Mouse (Mus musculus): ENCODE measurements at regions not wholly inside any gene's neighbourhood (a gene's known extent, or its start where the extent isn't known, plus 50 kb on each side); places are given as distances from the start of the nearest gene placed in this dataset.
"Not testable (repeated sequence)": the region's sequence is repeated elsewhere in the genome, so short reads cannot be mapped to it uniquely, and the experiment has no call there.

DNA sequence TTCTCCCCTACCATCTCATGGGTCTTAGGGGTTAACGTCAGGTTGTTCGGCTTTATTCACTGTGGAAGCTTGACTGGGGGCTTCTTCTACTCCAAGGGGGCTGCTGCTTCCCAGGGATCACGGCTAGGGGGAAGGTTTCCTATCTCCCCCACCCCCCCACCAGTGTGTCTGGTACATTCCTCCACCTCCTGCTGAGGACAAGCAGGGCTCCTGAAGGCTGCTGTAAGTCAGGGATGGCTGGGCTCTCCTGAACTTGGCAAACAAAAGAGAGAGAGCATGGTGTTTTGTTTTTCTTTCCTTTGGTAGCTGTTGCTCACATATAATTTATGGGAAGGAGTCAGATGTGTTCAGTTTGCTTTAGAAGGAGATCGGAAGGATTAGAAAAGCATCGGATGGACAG is 54.7 kb upstream of the Commd3 start:
- DNase-seq (ENCODE audit: low spot score in 2 of 2), result no peak

GRCm38 (mm10) chr2:18609868-18610185 is 62.4 kb upstream of the Commd3 start:
- no peak for DNase-seq (ENCODE audit: low spot score in 2 of 2)

DNA sequence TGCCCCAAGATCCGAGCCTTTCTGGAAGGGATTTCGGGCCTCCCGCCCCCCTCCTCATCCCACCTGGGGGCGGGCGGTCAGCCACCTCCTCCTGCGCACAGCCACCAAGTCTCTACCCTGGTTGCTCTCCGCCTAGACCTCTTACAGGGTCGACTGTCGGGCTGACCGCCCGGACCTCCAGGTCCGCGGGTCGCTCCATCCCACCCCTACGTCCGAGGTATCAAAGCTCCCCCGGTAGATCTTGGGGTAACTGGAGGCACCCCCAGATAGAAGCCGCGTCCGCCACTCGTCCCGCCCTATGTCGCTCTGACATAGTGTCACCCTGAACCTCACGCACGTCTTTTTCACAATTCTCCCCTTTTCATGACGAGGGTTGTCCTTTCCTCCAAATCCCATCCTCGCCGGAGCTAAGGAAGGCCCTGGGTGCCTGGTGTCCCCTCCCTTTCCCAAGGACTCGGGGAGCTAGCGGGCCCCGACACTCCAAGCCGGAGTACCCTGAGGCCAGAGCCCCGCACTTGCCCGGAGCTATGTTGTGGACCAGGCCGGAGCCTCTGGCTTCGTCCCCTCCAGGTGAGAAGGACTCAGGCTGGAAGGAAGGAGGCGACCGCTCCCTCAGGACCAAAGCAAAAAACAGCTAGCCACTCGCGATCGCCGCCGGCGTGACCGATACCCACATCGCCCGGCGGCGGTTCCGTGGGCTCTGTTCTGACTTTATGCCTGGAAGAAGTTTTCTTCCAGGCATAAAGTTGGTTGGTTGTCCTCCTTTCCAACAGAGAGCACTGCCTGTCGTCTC is 62.9 kb upstream of the Commd3 start:
- peak in 1 of 2 experiments; percentile 7 for DNase-seq (ENCODE audit: low spot score in 2 of 2)

DNA sequence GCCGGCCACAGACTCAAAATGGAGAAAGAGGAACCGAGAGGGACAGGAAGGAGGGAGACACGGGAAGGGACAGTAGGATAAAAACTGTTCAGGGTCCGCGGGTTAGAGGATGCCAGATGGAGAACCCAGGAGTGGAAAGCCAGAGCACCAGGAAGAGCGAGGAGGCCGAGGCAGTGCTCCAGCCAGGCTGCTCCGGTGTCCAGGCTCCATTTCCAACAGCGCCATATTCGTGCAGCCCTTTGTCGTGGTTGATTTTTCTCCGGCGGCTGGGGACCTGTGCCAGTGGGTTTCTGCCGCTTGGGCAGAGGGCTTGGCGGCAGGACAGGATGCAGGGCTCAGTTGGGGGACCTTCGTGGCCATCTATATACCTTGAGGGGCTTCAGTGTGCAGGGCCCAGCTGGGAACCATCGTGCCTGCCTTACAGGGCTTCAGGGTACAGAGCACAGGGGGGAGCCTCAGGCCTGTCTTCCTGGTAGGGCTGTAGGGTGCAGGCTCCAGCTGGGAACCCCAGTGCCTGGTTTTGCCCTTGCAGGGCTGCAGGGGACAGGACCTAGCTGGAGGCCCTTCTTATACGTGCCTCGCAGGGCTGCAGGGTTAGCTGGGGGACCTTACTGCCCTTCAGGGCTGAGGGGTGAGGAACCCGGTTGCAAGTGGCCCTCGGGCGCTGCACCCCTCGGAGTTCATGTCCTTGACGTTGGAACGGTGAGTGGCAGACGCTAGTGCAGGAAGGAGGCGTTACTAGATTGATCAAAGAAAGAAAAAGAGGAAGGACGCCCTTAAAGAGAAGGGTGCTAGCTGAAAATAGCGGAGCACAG is 63.7 kb upstream of the Commd3 start:
- DNase-seq (ENCODE audit: low spot score in 2 of 2), result peak in 1 of 2 experiments; percentile 56

DNA sequence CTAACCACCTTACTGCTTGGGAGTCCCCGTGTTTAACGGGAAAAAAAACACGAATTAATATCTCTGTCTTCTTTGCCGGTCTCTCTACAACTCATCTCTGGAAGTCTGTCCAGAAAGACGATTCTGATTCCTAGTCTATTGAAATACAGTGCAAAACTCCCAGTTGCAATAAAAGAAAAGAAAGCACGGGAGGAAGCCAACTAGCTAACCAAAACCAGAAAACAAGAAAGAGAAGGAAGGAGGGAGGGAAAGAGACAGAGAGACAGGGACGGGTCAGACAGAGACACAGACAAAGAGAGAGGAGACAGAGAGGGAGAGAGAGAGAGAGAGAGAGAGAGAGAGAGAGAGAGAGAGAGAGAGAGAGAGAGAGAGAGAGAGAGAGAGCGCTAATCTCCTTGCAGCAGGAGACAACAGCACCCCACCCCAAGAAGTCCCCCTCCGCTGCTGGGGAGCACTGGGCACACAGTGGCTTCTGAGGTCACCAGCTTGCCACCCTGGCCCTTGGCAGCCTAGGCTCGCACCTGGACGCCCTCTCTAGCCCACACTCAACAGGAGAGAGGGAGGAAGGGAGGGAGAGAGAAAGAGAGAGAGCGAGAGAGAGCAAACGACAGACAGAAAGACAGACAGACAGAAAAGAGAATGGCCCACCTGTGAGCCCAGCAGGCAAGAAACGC is 64.5 kb upstream of the Commd3 start:
- peak in 1 of 2 experiments; percentile 5 for DNase-seq (ENCODE audit: low spot score in 2 of 2)

- no peak for DNase-seq (ENCODE audit: low spot score in 2 of 2)
Measured at GRCm38 (mm10) chr2:18607088-18607487, 65.1 kb upstream of the Commd3 start.

DNA sequence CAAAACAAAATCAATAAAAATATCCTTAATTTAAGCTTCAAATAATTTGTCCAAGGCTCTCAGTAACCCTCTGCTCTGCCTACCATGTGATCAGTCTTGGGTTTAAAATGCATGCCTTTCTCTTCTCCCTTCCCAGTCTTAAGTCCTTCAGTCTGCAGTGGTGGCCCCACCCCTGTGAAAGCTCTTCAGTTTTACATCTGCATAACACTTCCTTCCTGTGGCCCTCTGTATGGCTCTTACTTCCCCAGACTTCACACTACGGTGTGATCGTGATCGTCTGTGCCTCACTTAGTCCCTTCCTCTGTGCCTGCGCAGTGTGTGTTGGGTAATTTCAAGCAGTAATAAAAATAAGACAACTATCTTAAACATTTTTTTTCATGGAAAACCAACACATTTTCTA is 80.0 kb upstream of the Commd3 start:
- no peak for DNase-seq (ENCODE audit: low spot score in 2 of 2)

DNA sequence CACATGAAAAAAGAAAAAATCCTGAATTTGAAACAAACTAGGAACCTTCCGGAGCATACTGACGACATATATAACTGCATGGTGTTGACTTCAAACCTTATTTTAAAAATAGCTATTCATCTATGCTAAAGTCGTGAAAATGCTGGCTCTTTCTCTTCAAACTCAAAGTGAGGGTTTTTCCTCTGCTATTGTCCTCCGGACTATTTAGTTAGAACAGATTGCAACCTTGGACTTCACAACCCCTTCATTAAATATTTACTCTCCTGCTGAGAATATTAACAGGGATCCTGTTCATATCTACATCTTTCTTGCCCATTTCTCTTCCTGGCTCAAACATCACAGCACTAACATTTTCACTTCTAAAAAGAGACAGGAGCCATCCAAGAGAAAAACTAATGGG is 84.0 kb upstream of the Commd3 start:
- no peak for DNase-seq (ENCODE audit: low spot score in 2 of 2)

- peak in 1 of 2 experiments; percentile 2 for DNase-seq (ENCODE audit: low spot score in 2 of 2)
Measured at GRCm38 (mm10) chr2:18587746-18588231, 84.4 kb upstream of the Commd3 start.

GRCm38 (mm10) chr2:18586925-18587724 is 85.1 kb upstream of the Commd3 start:
- DNase-seq (ENCODE audit: low spot score in 2 of 2), result peak; percentile 91 to 96

- DNase-seq (ENCODE audit: low spot score in 2 of 2), result no peak
Measured at GRCm38 (mm10) chr2:18585564-18586336, 86.4 kb upstream of the Commd3 start.

DNA sequence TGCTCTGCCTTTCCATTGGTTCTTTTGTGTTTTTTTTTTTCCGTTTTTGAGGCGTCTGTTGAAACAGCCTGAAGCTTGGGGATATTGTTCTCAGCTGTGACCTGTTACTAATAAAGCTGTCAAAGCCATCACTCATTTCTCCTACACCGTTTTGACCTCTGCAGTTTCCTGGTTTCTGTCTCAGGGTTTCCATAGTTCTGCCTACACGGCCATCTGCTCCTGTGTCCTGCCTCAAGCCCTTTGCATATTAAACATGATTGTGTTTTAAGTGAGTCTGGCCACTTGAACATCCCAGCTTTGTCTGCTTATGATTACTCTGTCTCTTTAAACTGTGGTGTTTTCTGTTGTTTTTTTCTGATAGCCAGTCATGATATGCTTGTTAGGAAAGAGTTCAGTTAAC is 114.1 kb upstream of the Commd3 start:
- no peak for DNase-seq (ENCODE audit: low spot score in 2 of 2)

DNA sequence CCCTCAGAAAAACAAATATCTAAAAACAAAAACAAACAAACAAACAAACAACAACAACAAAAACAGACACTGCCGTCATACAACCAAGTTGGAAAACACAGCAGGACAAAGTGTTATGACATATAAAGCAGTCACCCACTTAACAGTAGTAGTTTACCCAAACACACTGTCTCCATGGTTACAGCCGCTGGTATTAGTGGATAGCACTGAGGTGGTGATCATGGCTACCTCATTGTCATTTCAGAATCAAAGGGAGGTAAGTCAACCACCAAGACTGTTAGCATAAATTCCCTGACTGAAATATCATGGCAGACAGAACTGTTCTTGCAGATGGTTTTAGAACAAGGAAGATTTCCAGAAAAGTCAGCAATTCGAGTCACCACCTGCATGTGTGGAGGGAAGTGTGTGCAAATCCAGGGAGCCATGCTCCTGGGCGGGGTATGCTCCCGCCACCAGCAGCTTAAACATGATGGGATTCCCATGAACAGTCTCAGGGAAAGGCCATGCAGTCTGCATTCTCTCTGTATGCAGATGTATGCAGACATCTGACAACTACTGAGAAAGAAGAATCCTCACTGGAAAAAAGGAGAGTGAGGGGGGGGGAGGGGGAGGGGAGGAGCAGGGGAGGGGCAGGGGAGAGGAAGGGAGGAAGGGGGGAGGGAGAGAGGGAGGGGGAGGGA is 124.1 kb upstream of the Commd3 start:
- no peak for DNase-seq (ENCODE audit: low spot score in 2 of 2)

DNA sequence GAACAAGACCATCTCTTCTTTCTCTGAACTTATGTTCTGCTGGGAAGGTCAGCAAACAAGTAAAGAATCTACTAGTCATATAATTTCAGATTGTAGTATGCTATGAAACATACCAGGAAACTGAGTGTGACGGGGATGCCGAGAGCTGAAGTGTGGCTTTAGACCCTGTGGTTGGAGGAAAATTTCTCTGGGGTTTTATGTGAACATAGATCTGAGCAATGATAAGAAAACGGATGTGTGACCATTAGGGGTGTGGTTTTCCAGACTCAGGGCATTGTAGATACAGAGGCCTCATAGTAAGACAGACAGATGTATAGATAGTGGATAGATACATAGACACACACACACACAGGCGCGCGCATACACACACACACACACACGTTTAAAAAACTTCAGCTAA is 131.8 kb upstream of the Dnajc1 start:
- no peak for DNase-seq (ENCODE audit: low spot score in 2 of 2)

DNA sequence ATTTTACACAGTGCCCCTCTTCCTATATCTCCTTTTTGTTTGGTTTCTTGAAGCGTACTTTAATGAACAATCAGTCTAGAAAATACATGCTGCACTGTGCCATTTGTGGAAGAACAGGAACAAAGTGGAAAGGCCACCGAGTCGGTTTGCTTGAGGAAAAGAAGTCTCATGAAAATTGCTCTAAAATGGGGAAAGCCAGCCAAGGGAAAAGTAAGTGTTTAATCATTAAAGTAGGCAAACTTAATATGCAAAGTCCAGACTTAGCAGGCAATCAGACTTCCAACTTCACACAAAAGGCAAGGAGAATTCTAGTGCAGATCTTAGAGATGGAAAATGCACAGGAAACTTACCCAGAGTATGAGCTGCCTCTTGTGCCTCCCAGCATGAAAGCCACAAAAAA is 131.3 kb upstream of the Dnajc1 start:
- DNase-seq (ENCODE audit: low spot score in 2 of 2), result no peak

GRCm38 (mm10) chr2:18513435-18513834 is 120.8 kb upstream of the Dnajc1 start:
- DNase-seq (ENCODE audit: low spot score in 2 of 2), result no peak

- DNase-seq (ENCODE audit: low spot score in 2 of 2), result no peak
Measured at GRCm38 (mm10) chr2:18509317-18509716, 116.7 kb upstream of the Dnajc1 start.

GRCm38 (mm10) chr2:18473361-18473771 is 80.7 kb upstream of the Dnajc1 start:
- peak; percentile 6 to 48 for DNase-seq (ENCODE audit: low spot score in 2 of 2)

DNA sequence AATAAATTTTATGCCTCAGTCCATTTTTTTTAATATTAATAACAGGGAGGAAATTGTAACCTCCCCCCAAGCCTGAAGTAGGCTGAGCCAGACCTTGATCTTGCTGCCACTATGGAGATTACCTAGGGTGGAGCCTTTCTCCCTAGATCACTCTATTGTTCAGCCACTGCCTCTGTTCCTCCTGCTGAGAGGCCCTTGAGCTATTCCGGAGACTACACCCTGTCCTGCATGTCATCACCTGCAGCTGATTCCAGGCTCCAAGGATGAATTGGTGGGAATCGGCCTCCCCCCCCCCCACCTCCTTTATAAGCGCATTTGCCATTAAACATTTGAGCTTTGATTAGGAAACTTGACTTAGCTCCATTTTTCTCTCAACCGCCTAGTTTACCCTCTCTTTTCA is 68.3 kb upstream of the Dnajc1 start:
- no peak for DNase-seq (ENCODE audit: low spot score in 2 of 2)

GRCm38 (mm10) chr2:18460281-18460680 is 67.7 kb upstream of the Dnajc1 start:
- DNase-seq (ENCODE audit: low spot score in 2 of 2), result not testable (repeated sequence)
